Mouse (Mus musculus): Measurements from ENCODE around the gene Prx.

DNA sequence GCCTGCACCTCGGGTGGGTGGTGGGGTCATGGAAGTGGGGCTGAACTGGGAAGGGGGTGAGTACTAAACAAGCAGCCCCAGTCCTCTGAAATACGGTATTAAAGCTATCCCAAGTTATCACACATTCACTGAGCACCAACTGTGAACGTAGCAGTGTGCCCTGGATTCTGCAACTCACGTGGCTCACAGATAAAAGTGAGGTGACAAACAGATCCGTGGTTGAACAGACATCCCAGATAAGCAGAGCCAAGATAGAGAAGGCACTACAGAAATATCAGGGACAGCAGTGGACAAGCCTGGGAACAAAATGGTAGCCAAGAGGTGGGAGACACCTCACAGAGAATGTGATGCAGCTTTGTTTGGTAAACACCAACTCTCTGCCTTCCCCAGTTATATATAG is 39.5 kb upstream of the Prx start:
- TF ChIP-seq CTCF (IDR thresholded peaks at IDR 0.05; ENCODE audit: borderline replicate concordance, insufficient read depth, low read length) (no peak), POLR2A (IDR thresholded peaks at IDR 0.05; ENCODE audit: low read depth, low read length) (no peak)
